1 mouse cellular context compared by ENCODE assay signal in the genomic region with DNA sequence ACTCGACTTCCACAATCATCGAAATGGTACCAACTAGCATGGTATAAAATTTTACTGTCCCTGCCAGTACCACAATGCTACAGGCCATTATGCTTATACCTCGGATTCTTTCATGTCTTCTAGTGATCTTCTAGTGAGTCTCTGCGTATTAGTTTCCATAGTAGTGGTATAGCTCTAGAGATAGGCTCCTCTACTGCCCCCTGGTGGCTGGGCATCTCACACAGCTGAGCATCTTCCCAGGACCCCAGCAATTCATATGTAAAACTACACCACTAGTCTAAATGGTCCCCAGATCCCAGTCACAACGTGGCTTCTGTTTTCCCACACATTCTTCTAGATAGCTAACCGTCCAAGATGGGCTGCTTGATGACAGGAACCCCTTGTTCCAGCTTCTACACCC.
TF ChIP-seq lines count a peak whose summit lies in the region.

No protein-coding gene starts in this region.

TF ChIP-seq in MEL, 35 proteins besides CTCF, POLR2A, EP300 and RAD21 (continued from another document):
- TF ChIP-seq ZMIZ1 (IDR thresholded peaks at IDR 0.05; ENCODE audit: low read depth, low read length) (no peak), SMC3 (IDR thresholded peaks at IDR 0.05; ENCODE audit: low read depth, low read length) (no peak), TAL1 (IDR thresholded peaks at IDR 0.05; ENCODE audit: low read length) (no peak), ETS1 (IDR thresholded peaks at IDR 0.05; ENCODE audit: low read depth, low read length) (no peak), KAT2A (conservative IDR thresholded peaks at IDR 0.05; ENCODE audit: low read depth, low read length) (no peak), ZNF384 (IDR thresholded peaks at IDR 0.05; ENCODE audit: low read depth, low read length) (no peak)
